Mouse (Mus musculus) c-Kit-negative CD71-positive TER-119-positive erythroid progenitor cells, embryonic 14.5 days (primary cell): ENCODE data around the gene Cubn.

ENCODE experiments used
- DNase-seq: peaks from one replicate; pipeline ENCODE4 v3.0.0-alpha.2; 2013; ENCODE audit warnings: low read depth, low spot score

Cubn gene

DNA sequence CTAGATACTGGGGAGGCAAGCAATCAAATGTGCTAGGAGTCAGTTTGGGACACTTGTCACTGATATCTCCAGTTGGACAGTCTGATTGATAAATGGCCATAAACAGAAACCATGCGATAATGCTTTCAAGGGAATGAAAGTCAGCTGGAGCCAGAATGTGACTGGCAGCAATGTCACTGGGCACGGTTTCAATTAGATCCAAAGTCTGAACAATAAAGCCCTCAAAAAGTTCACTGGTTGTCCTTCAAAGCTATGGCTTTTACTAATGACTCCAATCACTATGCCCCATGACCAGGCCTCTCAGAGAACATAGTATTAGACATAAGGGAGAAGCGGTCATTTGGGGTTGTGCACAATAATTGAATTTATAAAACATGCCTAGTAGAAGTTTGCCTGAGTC is 7.0 kb downstream of the Cubn start:
- no peak for DNase-seq

DNA sequence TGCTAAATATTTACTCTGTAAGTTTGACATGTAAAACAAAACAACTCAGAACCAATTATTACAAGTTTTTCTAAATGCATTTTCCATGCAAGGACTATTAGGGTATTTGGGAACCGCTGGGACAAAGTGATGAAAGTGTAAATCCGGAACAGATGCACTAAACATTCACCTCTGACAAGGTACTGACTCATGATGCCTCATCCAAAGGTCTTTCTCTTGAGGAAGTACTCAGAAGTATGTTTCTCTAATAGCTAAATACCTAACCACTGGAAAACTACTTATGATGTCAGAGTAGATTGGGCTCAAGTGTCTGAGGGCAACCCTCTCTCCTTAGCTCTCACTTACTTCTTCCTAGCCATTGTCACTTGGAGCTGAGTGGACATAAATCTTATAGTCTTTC is 10.9 kb downstream of the Cubn start:
- no peak for DNase-seq

DNA sequence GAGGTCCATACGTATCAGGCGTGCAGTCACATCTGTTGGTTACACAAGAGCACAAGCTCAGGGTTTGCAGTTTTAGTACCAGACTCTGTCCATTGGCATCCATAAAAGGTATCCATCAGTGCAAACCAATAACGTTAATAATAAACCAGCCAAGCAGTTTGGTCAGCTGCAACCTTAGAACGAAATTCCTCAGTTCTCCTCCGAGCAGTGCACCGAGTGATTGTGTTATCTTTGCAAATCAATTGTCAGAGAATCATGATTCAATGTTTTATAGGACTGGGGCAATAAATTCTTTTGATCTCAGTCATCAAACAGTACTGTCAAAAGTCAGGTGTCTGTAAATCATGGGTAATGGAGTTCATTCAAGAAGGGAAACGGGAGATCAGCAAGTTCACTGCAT is 12.4 kb downstream of the Cubn start:
- DNase-seq, result no peak

DNA sequence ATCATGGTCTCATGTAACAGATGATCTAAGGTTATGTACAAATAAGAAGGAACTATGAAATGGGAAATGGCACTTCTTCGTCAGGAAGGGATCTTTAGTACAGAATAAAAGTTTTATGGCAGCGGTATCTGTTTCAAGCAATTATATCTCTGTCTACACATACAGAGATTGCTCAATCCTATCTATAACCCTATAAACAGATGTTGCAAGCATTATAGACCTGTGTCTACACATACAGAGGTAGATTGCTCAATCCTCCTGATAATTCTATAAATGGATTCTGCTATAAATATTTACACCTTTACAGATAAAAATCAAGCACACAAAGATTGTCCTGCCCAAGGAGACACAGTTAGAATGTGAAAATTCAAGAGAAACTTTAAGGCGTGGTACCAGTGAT is 21.5 kb downstream of the Cubn start:
- no peak for DNase-seq

DNA sequence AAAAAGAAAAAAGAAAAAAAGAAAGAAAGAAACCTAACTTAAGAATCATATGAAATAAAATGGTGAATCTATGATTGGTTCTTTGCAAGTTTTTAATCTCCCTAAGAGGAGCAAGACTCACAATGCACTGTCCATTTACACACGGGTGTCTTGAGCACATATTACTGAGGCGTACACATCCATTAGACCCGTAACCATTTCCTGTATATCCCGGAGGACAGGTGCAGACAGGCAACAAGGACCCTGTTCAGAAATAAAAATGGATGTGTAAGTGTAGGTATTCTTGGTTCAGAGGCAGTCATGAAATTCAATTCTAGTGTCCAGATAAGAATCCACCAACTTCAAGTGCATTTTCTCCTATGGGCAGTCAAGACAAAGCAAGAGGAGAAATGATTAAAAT is 22.0 kb downstream of the Cubn start:
- no peak for DNase-seq

DNA sequence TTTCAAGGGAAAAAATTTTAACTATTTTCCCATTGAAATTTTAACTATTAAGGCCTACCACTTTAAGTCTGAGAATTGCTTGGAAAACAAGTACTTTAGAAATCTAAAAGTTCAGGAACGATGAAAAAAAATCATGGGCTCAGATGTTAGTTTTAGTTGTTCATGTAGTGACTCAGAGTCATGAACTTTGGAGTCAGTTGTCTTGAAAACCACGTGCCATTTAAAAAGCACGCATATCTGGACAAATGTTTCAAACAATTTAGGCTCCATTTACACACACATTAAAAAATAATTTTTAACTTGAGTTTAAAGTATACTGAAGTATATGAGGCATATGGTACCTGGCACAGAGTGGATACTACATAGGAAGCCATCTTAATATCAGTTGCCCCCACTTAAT is 24.9 kb downstream of the Cubn start:
- DNase-seq, result no peak

DNA sequence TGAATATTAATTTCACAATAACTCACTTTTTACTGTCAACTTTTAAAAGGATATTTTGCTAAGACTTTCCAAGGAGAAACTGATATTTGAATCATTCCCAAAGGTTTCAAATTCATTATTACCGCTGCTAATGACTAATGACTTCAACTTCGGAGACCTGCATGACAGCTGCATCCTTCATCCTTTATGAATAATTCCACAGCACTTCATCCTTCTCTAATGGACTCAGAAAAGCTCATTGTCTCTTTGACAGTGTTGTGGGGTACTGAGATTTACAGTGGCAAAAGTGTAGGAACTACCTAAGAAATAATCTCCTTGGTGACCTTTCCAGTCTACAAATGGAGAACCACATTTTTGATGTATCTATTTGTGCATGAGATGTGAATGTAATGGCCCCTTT is 33.5 kb downstream of the Cubn start:
- DNase-seq, result no peak

DNA sequence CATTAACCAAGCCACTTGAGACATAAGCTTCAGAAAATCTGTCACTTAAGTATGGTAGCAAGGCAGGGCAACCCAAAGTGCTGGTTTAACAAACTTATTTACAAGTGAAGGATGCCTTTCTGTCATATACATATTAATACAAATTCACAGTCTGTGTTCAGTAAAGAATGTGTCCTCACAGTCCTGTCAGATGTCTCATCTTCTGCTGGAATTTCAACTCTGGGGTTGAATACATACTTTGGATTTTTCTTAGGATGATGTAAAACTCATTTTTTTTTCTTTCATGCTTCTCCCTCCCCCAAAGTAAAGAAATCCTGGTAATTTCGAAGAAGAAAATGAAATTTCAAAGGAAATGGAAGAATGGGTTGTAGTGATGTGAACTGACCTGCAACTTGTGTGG is 34.8 kb downstream of the Cubn start:
- DNase-seq, result no peak

DNA sequence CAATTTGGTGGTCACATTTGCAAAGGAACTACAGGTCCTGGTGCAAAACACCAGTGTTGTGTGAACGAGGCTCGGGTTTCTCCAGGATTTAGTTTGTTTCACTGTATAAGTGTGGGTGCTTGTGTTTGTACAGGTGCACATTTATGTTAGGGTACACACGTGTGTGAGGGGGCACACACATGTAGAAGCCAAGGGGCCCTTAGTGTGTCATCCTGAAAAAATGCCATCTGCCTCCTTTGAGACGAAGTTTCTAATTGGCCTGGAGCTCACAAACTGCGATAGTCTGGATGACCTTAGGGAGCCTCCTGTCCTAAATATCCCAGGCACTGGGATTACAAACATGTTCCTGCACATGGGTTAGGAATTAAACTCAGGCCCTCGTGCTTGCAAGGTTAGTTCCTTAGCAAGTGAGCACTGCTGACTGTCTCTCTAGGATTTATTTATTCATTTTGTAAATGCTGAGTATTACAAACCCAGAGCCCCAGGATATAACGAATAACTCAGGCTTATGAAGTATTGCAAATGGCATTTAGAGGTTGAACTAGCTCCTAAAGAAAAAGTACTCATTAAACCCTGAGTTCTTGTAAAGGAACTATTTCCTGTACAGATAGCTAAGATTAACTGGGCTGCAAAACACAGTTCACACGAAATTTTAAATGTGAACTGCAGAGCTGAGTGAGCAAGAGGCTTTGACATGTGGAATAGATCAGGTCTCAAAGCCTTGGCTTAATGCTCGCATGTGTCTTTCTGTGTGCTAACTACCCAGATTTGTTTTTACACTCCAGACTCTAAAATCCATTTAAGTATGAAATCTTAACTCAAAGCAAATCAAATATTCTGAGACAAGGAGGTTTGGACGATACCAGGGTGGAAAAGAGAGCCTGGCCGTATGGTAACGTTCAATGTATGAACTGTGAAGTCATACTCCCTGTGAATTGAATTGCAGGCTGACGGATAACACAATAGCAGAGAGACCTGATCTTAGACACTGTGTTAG is 39.8 kb downstream of the Cubn start:
- DNase-seq, result no peak

DNA sequence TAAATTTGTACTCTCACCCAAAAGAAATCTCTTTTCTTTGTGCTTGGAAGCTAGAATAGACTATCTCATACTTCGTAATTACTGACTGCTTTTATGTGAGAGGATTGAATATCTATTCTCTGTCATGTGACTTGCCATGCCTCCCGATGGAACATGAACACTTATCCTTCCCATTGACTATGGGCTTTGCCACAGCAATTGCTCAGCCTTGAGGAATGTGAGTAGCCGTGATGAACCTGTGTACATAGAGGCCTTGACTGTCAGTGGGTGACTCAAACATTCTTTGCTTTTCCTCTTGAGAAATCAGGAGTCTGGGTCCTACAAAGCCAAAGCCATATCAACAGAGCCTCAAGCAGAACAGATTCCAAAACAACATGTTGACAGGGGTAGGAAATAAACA is 40.7 kb downstream of the Cubn start:
- no peak for DNase-seq

DNA sequence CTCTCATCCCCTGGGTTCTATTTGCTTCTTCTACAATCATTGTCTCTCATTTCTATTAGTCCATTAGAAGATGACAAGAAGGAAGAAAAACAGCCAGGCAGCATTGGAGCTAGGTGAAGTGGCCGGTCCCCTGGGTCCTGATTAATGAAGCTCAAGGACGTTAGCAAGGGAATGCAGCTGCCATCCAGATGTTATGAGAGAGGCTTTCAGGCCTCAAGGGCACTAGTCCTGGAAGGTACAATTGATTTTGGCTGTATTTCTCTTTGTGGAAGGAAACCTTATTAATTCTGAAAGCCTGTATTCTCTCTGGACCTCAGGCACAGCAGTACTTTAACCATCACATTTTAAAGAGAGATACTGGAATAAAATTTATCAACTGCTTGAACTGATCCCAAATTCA is 41.1 kb downstream of the Cubn start:
- no peak for DNase-seq

DNA sequence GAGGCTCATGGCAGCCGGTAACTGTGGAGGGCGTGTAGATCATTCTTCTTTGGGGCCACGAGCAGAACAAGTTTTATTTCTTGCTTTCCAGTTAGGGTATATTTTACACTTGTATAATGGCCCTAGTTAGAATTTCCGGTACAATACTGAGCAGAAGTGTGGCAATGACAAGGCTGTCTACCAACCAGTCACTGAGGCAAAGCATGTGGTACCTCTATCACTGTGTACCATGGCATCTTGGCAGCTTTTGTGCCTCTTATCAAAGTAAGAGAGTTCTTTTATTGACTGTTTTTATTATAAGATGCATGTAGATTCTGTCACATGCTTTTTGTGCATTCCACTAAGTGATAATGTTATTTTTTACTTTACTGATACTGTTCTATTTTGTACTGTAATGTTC is 46.5 kb downstream of the Cubn start:
- DNase-seq, result no peak

DNA sequence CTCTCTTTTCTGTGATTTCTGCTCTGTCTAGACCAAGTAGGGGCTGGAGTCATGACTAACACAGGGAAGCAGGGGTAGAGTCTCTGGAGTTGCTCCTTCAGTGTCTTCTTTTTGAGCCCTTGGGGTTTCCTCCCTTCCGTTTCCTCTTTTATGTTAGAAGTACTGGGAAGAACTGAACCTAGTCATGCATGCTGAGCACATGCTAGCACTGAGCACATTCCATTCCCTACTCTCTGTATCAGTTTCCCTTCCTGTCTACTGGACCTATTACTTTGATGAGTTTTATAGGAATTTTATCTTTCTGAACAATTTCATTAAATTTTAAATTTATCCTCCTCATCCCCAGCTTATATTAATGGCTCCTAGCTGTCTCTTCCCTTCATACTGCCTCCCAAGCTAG is 52.6 kb downstream of the Cubn start:
- no peak for DNase-seq

DNA sequence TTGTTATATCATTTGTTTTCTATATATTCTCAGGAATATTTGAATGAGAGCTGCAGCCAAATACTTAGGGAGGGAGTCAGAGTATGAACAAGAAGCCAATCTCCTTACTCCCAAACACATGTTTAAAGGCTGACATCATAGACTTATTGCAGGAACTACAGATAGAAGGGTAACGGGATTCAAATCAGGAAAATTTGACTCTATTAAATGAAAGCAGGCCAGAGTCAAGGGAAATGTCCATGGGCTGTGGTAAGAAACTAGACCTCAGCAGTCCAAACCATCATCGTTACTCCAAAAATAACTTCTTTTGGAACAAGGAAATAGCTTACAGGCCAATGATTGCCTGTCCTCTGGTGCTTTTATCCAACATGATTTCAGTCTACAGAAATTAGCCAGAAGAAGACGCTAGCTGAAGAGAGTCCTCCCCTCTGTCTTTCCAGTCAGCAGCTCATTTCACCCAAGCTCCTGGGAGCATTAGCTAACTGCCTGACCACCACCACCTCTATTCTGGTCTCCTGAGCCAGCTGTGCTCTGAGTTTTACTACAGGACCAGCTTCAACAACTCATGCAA is 53.3 kb downstream of the Cubn start:
- DNase-seq, result no peak

DNA sequence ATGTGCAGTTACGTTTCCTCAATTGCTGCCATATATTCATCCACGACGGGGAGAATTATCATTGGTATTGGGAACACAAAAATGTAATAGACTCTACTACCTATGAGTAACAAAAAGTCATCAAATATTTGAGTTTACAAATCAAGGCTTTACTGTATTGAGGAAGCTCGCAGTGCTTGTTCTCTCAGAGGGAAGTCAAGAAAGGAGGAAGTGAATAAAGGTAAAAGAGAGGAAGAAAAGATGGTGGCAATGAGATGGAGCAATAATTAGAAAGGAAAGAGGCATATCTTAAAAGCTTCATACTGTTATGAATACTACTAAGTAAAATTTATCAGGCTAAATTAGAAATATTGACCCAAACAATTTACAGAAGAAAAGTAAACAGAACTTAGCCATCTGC is 59.6 kb downstream of the Cubn start:
- no peak for DNase-seq

DNA sequence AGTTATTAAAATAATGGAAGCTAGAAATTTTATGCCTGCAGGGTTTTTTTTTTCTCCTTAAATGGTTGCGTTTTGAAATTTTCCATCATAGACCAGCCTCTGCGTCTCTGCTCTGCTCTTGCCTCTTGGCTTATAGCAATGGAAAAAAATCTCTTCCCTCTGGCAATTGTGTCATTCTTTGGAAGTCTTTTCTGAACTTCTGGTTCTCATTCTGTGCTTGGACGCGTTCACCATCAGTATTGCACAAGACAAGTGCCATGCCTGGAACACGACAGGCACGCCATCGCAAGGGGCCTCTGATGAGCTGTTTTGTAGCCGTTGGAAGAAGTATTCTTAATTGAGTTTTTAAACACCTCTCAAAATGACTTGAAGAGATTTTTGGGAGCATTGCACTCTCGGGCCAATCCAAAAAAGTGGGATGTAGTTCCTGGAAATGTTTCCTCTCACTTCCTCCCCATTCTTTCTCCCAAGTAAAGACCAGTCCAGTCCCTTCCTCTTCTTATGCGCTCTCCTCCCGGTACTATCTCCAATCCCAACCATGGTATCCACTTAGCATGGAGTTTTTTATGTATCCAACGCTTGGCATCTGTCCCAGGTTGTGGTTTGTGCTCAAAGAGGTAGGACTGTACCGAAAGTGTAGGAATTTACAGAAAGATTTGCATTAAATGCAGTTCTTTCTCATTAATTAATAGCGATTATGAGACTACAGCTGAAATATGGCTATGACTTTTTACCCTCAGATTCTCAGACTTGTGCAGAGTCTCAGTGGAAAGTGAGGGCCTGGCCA is 69.4 kb downstream of the Cubn start:
- DNase-seq, result no peak

DNA sequence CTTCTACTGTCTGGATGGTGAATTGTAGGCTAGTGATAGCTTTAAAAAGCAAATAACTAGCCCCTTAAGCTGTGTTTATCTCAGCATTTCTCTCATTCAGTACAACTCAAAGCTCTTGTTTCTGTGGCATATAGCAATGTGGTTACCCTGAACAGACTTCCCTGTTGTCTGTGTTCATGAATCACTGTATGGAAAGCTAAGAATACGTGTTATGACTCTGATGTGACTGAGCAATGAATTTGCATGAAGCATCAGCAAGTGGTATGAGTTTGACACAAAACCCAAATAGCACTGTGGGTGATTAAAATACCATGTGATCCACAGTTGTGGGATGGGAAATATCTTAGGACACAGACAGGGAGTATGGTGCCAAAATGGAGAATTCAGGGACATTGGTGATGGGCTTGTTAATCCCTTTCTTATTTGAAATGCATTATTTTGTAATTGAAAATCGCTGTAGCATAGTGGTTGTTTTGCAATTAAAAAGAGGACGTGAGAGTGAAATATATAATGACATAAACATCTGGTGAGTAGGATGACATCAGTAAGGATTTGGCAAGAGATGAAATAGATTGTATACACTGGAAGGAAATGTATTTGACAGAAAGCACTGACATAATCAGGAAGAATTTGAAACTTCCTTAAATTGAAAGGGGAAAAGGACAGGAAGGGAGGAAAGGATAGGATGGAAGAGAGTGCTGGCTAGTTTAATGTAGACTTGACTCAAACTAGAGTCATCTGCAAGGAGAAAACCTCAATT is 74.7 kb downstream of the Cubn start:
- DNase-seq, result no peak

DNA sequence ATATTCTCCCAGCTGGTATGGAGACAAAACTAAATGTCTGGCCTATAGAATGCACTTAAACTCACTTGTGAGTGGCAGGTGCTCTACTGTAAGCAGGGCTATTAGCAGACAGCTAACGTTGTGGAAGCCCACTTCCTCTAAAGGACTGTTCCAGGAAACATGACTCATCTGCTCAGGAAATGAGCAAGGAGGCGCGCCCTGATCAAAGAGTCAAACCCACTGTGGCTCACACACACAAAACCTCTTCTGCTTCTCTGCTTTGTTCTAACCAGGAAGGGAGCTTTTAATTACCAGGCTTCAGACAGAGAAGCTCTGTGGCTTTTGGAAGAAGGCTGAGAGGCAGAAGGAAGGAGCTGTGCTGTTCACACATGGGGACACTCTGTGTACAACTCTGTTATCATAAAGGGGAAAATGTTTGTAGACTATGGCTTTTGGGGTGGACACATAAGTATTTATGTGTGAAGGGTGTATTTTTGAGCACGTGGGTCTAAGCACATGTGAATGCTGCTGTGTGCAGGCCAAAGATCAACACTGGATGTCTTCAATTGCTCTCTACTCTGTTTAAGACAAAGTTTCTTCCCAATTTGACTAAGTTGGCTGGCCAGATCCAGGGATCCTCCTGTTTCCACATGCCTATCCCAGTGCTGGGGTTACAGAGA is 78.0 kb downstream of the Cubn start:
- peak; percentile 55 for DNase-seq

DNA sequence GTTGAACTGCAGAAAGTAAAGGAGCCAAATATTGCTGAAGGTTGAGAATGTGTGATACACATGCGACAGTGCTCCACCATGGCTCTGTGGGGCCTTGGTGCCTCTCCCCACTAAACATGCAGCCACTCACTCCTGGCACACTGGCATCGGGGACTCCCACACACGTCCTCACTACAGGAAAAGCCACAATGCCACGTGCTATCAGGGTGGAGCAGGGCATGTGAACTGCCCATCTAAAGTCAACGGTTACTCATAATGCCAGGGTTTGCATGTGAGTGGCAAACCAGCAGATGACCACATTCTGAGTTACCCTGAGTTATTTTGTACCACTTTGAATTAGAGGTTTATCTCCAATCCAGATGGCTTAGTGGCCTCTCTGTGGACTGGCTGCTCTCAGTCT is 81.0 kb downstream of the Cubn start:
- DNase-seq, result no peak

DNA sequence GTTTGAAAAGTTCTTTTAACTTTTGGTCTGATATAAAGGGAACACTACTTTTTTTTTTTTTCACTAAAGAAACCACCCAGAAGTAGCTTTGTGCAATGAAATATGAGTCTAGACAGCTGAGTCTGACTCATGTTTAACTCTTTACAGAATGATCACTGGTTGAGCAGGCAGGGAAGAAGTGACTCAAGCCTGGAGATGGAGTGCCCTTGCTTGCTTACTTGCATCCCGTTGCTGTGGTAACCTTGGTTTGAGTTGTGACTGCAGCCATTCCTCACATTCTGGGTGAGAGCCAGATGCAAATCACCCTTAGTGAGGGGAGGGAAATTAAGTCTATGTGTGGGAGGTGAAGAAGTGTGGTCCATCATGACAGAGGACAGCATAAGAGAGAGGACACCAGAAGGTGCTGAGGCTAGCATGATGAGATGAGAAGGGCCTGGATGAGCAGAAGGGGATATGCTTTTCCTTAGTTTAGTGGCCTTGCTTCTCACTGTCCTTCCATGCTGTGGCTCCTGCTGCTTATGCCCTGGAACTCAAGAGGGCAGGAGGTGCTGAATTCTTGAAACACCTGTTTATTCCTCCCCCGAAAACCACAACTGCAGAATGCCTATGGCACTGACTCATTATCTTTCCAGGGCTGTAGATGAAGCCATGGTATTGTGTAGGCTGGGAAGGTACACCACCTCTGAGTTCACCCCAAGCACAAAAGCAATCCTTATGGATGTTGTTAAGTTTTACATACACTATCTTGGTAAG is 81.7 kb downstream of the Cubn start:
- no peak for DNase-seq

DNA sequence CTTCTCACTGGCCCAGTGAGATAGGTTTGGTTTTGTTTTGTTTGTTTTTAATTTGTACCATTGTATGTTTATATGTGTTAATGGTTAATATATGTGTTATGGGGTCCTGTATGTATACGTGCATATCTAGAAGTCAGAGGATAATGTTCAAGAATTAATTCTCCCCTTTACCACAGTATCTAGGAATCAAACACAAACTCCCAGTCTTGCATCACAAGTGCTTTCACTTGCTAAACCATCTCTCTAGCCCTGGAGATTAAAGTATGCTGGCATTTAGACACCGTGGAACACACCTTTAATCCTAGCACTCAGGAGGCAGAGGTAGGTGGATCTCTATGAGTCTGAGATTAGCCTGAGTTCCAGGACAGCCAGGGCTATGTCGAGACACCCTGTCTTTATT is 83.3 kb downstream of the Cubn start:
- no peak for DNase-seq
